Mouse (Mus musculus): ENCODE data around the gene Wdr27. TPM values are rescaled to one million over a fixed set of nuclear protein-coding genes. Genes with fewer than 3 reads are reported as not detected.

The Wdr27 gene
- polyA plus RNA-seq, 1 experiment = 8.8 TPM

DNA sequence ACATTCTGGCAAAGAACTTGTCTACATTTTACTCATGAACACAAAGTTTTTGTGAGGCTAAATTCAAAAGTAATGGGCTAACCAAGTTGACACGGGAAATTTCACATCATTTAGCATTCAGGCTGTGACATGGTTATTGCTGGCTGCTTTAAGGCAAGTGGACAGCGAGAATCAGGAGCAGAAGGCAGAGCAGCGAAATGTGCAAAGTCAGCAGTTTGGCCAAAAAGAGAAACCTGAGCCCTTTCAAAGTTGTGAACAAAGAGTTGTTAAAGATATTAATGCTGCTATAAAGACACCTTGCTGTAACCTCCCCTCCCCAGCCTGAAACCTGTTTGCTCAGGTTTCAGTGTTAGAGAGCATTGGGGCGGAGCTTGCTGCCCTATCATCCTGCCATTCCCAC is 143.7 kb downstream of the Wdr27 start:
- Histone ChIP-seq H3K4me1 (ENCODE audit: control insufficient read depth, insufficient read depth, low read length) (no peaks in the 10 kb centered on the region), H3K4me3 (replicated peaks; ENCODE audit: extremely low read depth, low read depth, low read length) (no peak overlapping the region)
- DNase-seq = no peak
- 81% methylated on average over 4 of the region's 4 CpGs for WGBS
- TF ChIP-seq POLR2A (IDR thresholded peaks at IDR 0.05; ENCODE audit: borderline replicate concordance, extremely low read depth, low read depth, low read length) = no peak
- TF ChIP-seq CTCF (IDR thresholded peaks at IDR 0.05; ENCODE audit: insufficient read depth, low read length) = no peak

DNA sequence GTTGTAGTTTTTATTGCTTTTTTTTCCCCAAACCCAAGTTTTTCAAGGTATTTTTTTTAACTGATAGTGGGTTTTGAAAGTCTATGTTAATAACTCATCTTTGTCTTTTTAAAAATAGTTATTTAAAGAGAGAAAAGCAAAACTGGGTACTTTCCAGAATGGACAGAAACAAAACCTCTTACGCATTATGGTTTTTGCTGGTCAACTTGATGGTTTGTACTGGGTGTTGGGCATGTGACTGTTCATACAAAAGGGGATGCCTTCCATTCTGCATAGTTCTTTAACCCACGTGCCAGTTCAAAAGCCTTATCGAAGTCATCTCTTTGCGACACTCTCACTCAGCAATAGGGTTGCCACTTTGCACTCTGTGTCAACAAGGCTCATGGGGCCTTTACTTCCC is 147.9 kb downstream of the Wdr27 start:
- TF ChIP-seq CTCF (IDR thresholded peaks at IDR 0.05; ENCODE audit: insufficient read depth, low read length) (no peak), POLR2A (IDR thresholded peaks at IDR 0.05; ENCODE audit: borderline replicate concordance, extremely low read depth, low read depth, low read length) (no peak)
- WGBS = 92% methylated on average over 4 of the region's 4 CpGs
- no peak overlapping the region for H3K4me3 ChIP-seq (replicated peaks; ENCODE audit: extremely low read depth, low read depth, low read length)
- H3K4me1 ChIP-seq (ENCODE audit: control insufficient read depth, insufficient read depth, low read length) = no peaks in the 10 kb centered on the region
- DNase-seq = no peak

DNA sequence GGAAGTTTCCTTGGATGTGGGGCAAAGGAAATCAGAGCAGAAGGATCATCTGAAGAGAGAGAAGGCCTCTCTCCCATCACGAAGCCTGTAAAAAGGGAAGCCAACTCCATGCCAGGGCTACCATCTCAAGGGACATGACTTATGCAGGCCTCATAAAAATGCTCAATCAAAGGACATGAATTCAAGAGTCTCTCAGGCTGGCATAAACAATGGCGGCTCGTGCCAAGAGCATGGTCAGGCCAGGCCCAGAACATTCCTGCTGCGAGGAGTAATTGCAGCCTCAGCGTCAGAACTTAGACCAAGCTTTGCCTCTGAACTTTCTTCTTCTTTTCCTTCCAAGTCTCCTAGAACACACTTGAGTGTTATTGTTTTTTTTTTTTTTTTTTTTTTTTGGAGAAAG is 163.6 kb downstream of the Wdr27 start:
- TF ChIP-seq CTCF (IDR thresholded peaks at IDR 0.05; ENCODE audit: insufficient read depth, low read length) = no peak
- no peak for TF ChIP-seq POLR2A (IDR thresholded peaks at IDR 0.05; ENCODE audit: borderline replicate concordance, extremely low read depth, low read depth, low read length)
- Histone ChIP-seq H3K4me3 (replicated peaks; ENCODE audit: extremely low read depth, low read depth, low read length) (no peak overlapping the region), H3K4me1 (ENCODE audit: control insufficient read depth, insufficient read depth, low read length) (no peaks in the 10 kb centered on the region)
- DNase-seq = no peak
- WGBS = 86% methylated on average over 5 of the region's 5 CpGs

DNA sequence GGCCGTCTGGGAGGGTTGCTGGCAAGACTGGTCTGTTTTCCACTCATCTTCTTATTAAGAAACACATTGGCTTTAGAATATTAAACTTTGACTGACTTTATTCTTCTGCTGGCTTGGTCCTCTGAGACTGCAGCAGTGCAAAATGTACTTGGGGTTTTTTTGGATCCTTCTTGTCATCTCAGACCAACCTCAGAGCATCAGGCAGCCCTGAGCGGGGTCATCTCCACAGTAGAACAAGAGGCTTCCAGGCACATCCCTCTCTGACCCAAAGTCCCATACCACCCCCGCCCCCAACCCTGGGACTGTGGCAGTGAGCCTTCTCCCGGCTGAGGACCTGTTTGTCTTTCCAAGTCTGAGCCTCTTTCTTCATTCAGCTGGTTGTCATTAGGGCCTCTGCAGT is 171.6 kb downstream of the Wdr27 start:
- DNase-seq = no peak
- TF ChIP-seq POLR2A (IDR thresholded peaks at IDR 0.05; ENCODE audit: borderline replicate concordance, extremely low read depth, low read depth, low read length) = no peak
- no peak for TF ChIP-seq CTCF (IDR thresholded peaks at IDR 0.05; ENCODE audit: insufficient read depth, low read length)
- 56% methylated on average over 4 of the region's 4 CpGs for WGBS
- Histone ChIP-seq H3K4me3 (replicated peaks; ENCODE audit: extremely low read depth, low read depth, low read length) (no peak overlapping the region), H3K4me1 (ENCODE audit: control insufficient read depth, insufficient read depth, low read length) (no peaks in the 10 kb centered on the region)

DNA sequence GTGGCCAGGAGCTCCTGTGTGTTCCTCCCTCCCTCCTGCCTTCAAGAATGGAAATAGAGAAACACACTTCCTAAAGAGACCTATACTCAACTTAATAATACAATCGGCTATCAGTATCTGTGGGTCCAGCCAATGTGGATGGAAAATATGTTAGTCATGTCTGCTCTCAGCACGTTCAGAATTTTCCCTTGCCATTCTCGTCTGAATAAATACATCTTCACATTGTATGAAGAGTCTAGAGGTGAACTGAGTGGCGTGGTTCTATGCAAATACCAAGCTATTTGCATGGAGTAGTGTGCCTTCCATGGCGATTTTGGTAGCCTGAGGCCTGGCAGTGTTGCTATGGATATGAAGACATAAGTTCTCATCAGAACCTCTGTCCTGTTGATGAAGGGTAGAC is 172.6 kb downstream of the Wdr27 start:
- WGBS = 72% methylated on average over 5 of the region's 5 CpGs
- no peak overlapping the region for H3K4me3 ChIP-seq (replicated peaks; ENCODE audit: extremely low read depth, low read depth, low read length)
- no peak for DNase-seq
- no peaks in the 10 kb centered on the region for H3K4me1 ChIP-seq (ENCODE audit: control insufficient read depth, insufficient read depth, low read length)
- TF ChIP-seq CTCF (IDR thresholded peaks at IDR 0.05; ENCODE audit: insufficient read depth, low read length) (no peak), POLR2A (IDR thresholded peaks at IDR 0.05; ENCODE audit: borderline replicate concordance, extremely low read depth, low read depth, low read length) (no peak)

Other genes starting within 250 kb of the Wdr27 start
- 2.3 and 3.5 TPM in 2 replicates for gene Thbs2, start 248.9 kb downstream of the Wdr27 start, polyA plus RNA-seq (2012; rRNA removed)
- gene 1600012H06Rik, start within 50 bp of the Wdr27 start, polyA plus RNA-seq (2012; rRNA removed) = 16.8 and 22.2 TPM in 2 replicates
- gene Phf10, start 18.1 kb upstream of the Wdr27 start, polyA plus RNA-seq (2012; rRNA removed) = 12.9 and 23.9 TPM in 2 replicates
- 7.7 and 13.8 TPM in 2 replicates for gene 9030025P20Rik, start 35.3 kb upstream of the Wdr27 start, polyA plus RNA-seq (2012; rRNA removed)
- 0.73 and 1.2 TPM in 2 replicates for gene Gm3417, start 35.6 kb upstream of the Wdr27 start, polyA plus RNA-seq (2012; rRNA removed)
- 0.53 and 3.1 TPM in 2 replicates for gene Gm3435, start 67.0 kb upstream of the Wdr27 start, polyA plus RNA-seq (2012; rRNA removed)
- gene Ermard, start 98.0 kb upstream of the Wdr27 start, polyA plus RNA-seq (2012; rRNA removed) = 31.6 and 50.8 TPM in 2 replicates
- 0.19 TPM in 1 of 2 replicates, not detected in the other for gene Tcte3, start 98.3 kb upstream of the Wdr27 start, polyA plus RNA-seq (2012; rRNA removed)
- gene Gm3448, start 98.4 kb upstream of the Wdr27 start, polyA plus RNA-seq (2012; rRNA removed) = 0.51 and 0.90 TPM in 2 replicates

Measured in lung, adult 2 months (tissue).